Mouse (Mus musculus) kidney, embryonic 14.5 days (tissue): Measurements from ENCODE around the gene Rundc3a. TPM values are rescaled to one million over a fixed set of nuclear protein-coding genes. Genes with fewer than 3 reads are reported as not detected.
A peak's percentile ranks its signal among the peaks of the same experiment; 100 is the strongest.

ENCODE experiments used
- ATAC-seq: fragments of 200-750 bp; cut with Nextera tagmentation; 2 replicates; pipeline ENCODE4 v1.8.0; 2017; ENCODE audit warnings: moderate number of reproducible peaks, mild to moderate bottlenecking, moderate TSS enrichment, moderate library complexity; ENCODE audit not compliant: low FRiP score, low TSS enrichment
- H3K27ac ChIP-seq: fragments of 300-500 bp; sonication (generic); 2 replicates; pipeline ENCODE4 v1.5.1; 2014; ENCODE audit warnings: low read depth, mild to moderate bottlenecking, low read length, moderate library complexity, mixed read lengths
- H3K27me3 ChIP-seq: fragments of 300-500 bp; sonication (generic); 2 replicates; pipeline ENCODE4 v1.6.1; 2014; ENCODE audit warnings: mild to moderate bottlenecking, low read length; ENCODE audit not compliant: control insufficient read depth, insufficient read depth
- H3K36me3 ChIP-seq: fragments of 300-500 bp; sonication (generic); 2 replicates; pipeline ENCODE4 v1.6.1; 2014; ENCODE audit warnings: low read length, mixed read lengths; ENCODE audit not compliant: control insufficient read depth, insufficient read depth
- H3K4me1 ChIP-seq: fragments of 300-500 bp; sonication (generic); 2 replicates; pipeline ENCODE4 v1.6.1; 2014; ENCODE audit warnings: low read length, mixed read lengths; ENCODE audit not compliant: control insufficient read depth, insufficient read depth
- H3K4me2 ChIP-seq: fragments of 300-500 bp; sonication (generic); replicated peaks from 2 replicates; pipeline ENCODE4 v1.6.1; 2014; ENCODE audit warnings: low read depth, mild to moderate bottlenecking, low read length
- H3K4me3 ChIP-seq: fragments of 300-500 bp; sonication (generic); 2 replicates; pipeline ENCODE4 v1.5.1; 2014; ENCODE audit warnings: mild to moderate bottlenecking, low read length
- H3K9ac ChIP-seq: fragments of 300-500 bp; sonication (generic); 2 replicates; pipeline ENCODE4 v1.6.1; 2014; ENCODE audit warnings: low read depth, mild to moderate bottlenecking, low read length, moderate library complexity
- H3K9me3 ChIP-seq: fragments of 300-500 bp; sonication (generic); 2 replicates; pipeline ENCODE4 v1.6.1; 2016; ENCODE audit warnings: low read length; ENCODE audit not compliant: control insufficient read depth
- WGBS: fragments of 180-500 bp; shearing (Covaris S2); extraction: QIAGEN DNeasy Blood & Tissue Kit; methylation state at CpG from one replicate; pipeline ENCODE4 v1.1.7; 2014; 5-methylcytosine and 5-hydroxymethylcytosine counted together
- polyA plus RNA-seq: library from polyadenylated mRNA; unstranded; fragments of >200 nt; fragmentation: Nextera tagmentation; extraction: Ambion mirVana; gene quantifications from 2 replicates; pipeline ENCODE4 v1.2.1, GENCODE M21; 2014

Gene Rundc3a
- polyA plus RNA-seq, result 1.7 and 1.9 TPM in 2 replicates

GRCm38 (mm10) chr11:102393238-102393634 is at the start of gene Rundc3a:
TSS of gene Rundc3a (plus strand) at chr11:102393403.
- H3K36me3 ChIP-seq, result no peaks in the 10 kb centered on the region
- no peaks in the 10 kb centered on the region for H3K9me3 ChIP-seq
- H3K4me3 ChIP-seq, result peak within 1 kb of the TSS; percentile 34
- H3K27me3 ChIP-seq, result peaks cover 11% of the 10 kb centered on the region
- peak; percentile 84 for ATAC-seq
- whole genome bisulfite sequencing, result under 1% methylated on average over 31 of the region's 34 CpGs
- 0 out of 2 replicates have a peak within 1 kb of the TSS, but pooled peaks have one; percentile 28 for H3K9ac ChIP-seq
- H3K4me2 ChIP-seq, result peak within 1 kb of the TSS; percentile 87
- H3K4me1 ChIP-seq, result peaks cover 13% of the 10 kb centered on the region
- 0 out of 2 replicates have a peak within 1 kb of the TSS, but pooled peaks have one; percentile 17 for H3K27ac ChIP-seq

GRCm38 (mm10) chr11:102344458-102344857 is 48.7 kb upstream of the Rundc3a start:
- no peak overlapping the region for H3K27ac ChIP-seq

GRCm38 (mm10) chr11:102346926-102347325 is 46.3 kb upstream of the Rundc3a start:
- H3K4me1 ChIP-seq, result no peaks in the 10 kb centered on the region
- H3K4me3 ChIP-seq, result no peak overlapping the region
- no peak overlapping the region for H3K27ac ChIP-seq
- no peak overlapping the region for H3K4me2 ChIP-seq
- H3K9me3 ChIP-seq, result no peaks in the 10 kb centered on the region
- 53% methylated on average over 5 of the region's 5 CpGs for WGBS
- no peak for ATAC-seq
- H3K27me3 ChIP-seq, result no peaks in the 10 kb centered on the region
- H3K36me3 ChIP-seq, result no peaks in the 10 kb centered on the region
- no peak overlapping the region for H3K9ac ChIP-seq

More at GRCm38 (mm10) chr11:102344458-102344857, 48.7 kb upstream of the Rundc3a start:
- no peaks in the 10 kb centered on the region for H3K36me3 ChIP-seq
- H3K9ac ChIP-seq, result no peak overlapping the region
- no peak for ATAC-seq
- H3K4me2 ChIP-seq, result no peak overlapping the region
- 97% methylated on average over 3 of the region's 3 CpGs for WGBS
- no peaks in the 10 kb centered on the region for H3K27me3 ChIP-seq
- no peak overlapping the region for H3K4me3 ChIP-seq
- no peaks in the 10 kb centered on the region for H3K4me1 ChIP-seq
- H3K9me3 ChIP-seq, result no peaks in the 10 kb centered on the region

- Histone ChIP-seq H3K27me3 (no peaks in the 10 kb centered on the region; the same call in 1 of the 2 replicates), H3K4me1 (0 out of 2 replicates have a peak, but pooled peaks cover under 1% of the 10 kb centered on the region), H3K36me3 (no peaks in the 10 kb centered on the region), H3K4me2 (no peak overlapping the region), H3K9ac (no peak overlapping the region), H3K9me3 (no peaks in the 10 kb centered on the region), H3K27ac (no peak overlapping the region), H3K4me3 (no peak overlapping the region)
- no peak for ATAC-seq
- WGBS, result 78% methylated on average over 5 of the region's 5 CpGs
Observed at GRCm38 (mm10) chr11:102347683-102348082, 45.5 kb upstream of the Rundc3a start.

- Histone ChIP-seq H3K9ac (no peak overlapping the region), H3K27ac (no peak overlapping the region), H3K36me3 (no peaks in the 10 kb centered on the region), H3K9me3 (no peaks in the 10 kb centered on the region), H3K4me2 (no peak overlapping the region), H3K4me1 (0 out of 2 replicates have a peak, but pooled peaks cover 5% of the 10 kb centered on the region), H3K27me3 (no peaks in the 10 kb centered on the region; the same call in 1 of the 2 replicates), H3K4me3 (no peak overlapping the region)
- 93% methylated on average over 7 of the region's 7 CpGs for WGBS
- no peak for ATAC-seq
Observed at GRCm38 (mm10) chr11:102348101-102348585, 45.1 kb upstream of the Rundc3a start.

GRCm38 (mm10) chr11:102348771-102349170 is 44.4 kb upstream of the Rundc3a start:
- H3K36me3 ChIP-seq, result no peaks in the 10 kb centered on the region
- H3K27ac ChIP-seq, result no peak overlapping the region
- no peaks in the 10 kb centered on the region for H3K9me3 ChIP-seq
- no peak for ATAC-seq
- 80% methylated on average over 11 of the region's 11 CpGs for WGBS
- no peak overlapping the region for H3K9ac ChIP-seq
- H3K4me1 ChIP-seq, result 0 out of 2 replicates have a peak, but pooled peaks cover 6% of the 10 kb centered on the region
- no peak overlapping the region for H3K4me3 ChIP-seq
- no peaks in the 10 kb centered on the region; the same call in 1 of the 2 replicates for H3K27me3 ChIP-seq
- H3K4me2 ChIP-seq, result no peak overlapping the region

GRCm38 (mm10) chr11:102349189-102349954 is 43.8 kb upstream of the Rundc3a start:
- 93% methylated on average over 3 of the region's 3 CpGs for WGBS
- ATAC-seq, result no peak
- no peak overlapping the region for H3K4me3 ChIP-seq

GRCm38 (mm10) chr11:102350416-102350815 is 42.8 kb upstream of the Rundc3a start:
- Histone ChIP-seq H3K36me3 (no peaks in the 10 kb centered on the region), H3K4me3 (no peak overlapping the region), H3K4me1 (0 out of 2 replicates have a peak, but pooled peaks cover 6% of the 10 kb centered on the region), H3K27ac (no peak overlapping the region), H3K9ac (no peak overlapping the region), H3K9me3 (no peaks in the 10 kb centered on the region), H3K27me3 (no peaks in the 10 kb centered on the region; the same call in 1 of the 2 replicates), H3K4me2 (no peak overlapping the region)
- whole genome bisulfite sequencing, result 82% methylated on average over 4 of the region's 4 CpGs
- ATAC-seq, result no peak

More at GRCm38 (mm10) chr11:102349189-102349954, 43.8 kb upstream of the Rundc3a start:
- Histone ChIP-seq H3K9me3 (no peaks in the 10 kb centered on the region), H3K27ac (no peak overlapping the region), H3K4me1 (0 out of 2 replicates have a peak, but pooled peaks cover 6% of the 10 kb centered on the region), H3K27me3 (no peaks in the 10 kb centered on the region; the same call in 1 of the 2 replicates), H3K36me3 (no peaks in the 10 kb centered on the region), H3K4me2 (no peak overlapping the region), H3K9ac (no peak overlapping the region)
